Mouse (Mus musculus) testis, postnatal 10 days (tissue): ENCODE measurements around the gene Ndufb4.
A peak's percentile ranks its signal among the peaks of the same experiment; 100 is the strongest.
"Not testable (repeated sequence)": the region's sequence is repeated elsewhere in the genome, so short reads cannot be mapped to it uniquely, and the experiment has no call there.

ENCODE experiments used
- DNase-seq: peaks from one replicate; pipeline ENCODE4 v3.0.0; 2021; ENCODE audit warnings: low spot score

Ndufb4 gene

DNA sequence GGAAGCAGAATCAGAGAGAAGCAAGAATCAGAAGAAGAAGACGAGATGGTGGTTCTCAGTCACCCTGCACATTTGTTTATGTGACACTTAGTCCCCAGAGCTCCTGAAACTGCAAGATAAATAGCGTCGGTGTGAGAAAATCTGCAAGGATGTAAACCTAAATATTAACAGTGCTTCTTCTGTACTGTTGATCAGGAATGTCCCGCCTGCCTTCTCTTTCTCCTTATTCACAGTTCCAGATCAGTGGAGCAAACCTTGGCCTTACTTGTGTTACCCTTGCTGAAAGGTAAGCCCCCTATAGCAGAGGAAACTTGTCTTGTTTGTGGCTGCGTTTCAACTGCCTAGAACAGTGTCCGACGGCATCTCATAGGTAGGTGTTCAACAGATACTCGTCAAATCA is 23.3 kb upstream of the Ndufb4 start:
- no peak for DNase-seq

- DNase-seq, result no peak
Observed at GRCm38 (mm10) chr16:37676677-37677072, 22.4 kb upstream of the Ndufb4 start.

DNA sequence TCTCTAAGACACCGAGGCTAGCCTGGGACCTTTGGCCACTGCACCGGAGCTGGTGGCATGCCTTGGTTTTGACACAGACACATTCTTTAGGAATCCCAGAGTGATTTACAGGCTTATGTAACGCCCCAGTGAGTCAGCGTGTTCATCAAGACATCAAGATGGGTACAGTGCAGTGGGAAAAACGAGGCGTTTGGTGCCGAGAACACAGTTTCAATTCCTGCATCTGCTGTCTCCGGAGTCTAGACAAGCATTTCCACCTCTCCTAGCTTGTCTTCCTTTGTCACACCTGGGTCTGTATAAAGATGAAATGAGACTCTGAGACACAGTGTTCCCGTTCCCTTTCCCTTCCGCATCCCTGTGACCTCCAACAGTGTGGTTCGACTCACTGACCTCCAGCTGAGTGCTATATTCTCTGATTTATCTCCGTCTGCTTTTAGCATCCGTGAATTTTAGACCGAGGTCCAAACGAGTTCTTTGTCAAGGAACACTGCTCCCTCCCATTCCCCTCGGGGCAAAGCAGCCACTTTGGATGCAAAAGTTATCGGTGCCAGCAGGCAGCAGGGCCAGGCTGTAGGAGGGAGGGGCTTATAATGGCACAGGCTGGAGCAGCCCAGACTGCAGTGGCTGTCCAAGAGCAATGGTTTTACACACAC is 21.9 kb upstream of the Ndufb4 start:
- no peak for DNase-seq

GRCm38 (mm10) chr16:37675326-37675725 is 21.1 kb upstream of the Ndufb4 start:
- no peak for DNase-seq

DNA sequence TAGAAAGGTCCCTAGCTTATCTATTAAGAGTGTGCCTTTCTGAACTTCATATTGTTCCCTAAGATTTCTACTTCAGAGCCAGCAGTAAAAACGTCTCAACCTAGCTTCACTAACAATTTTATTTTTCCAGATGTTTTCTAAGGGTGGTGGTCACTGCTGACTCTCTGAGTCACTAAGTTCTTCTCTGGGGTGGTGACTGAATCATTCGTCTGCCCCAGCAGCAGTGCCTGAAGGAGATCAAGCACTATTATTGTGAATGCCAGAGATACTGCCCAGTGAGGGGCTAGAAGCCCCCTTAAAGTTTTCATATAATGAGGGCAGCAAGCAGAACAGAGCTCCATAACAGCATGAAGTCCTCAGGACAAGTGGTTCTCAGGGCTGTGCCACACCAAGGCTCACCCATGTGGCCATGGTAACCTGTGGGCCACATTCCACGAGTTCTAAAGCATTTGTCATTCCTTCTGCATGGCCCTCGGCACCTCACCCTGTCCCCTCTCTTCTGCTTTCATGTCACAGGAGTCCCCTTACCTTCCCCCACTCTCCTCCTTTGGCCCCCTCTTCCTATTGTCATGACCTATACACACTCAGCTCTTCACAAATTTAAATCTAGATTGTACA is 16.5 kb upstream of the Ndufb4 start:
- no peak for DNase-seq

DNA sequence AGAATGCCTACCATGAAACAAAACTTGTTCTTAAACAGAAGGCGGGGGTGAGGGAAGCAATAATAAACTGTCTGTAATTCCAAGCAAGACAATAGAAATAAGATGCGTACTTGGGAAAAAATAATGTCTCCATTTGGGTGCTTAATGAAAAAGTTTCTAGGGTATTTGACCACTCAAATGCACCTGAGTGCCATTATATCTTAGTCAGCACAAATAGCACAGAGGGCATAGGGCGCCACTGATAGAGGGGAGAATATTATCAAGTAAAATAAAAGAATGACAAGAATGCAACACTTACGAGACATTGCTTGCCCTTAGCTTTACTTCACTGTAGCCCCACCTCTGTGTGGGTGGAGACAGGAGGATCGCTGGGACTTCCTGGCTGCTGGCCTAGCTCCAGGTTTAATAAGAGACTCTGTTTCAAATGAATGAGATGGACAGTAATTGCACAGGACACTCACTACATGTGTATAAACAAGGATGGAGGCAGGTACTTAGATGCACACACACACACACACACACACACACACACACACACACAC is 11.2 kb upstream of the Ndufb4 start:
- DNase-seq, result no peak

DNA sequence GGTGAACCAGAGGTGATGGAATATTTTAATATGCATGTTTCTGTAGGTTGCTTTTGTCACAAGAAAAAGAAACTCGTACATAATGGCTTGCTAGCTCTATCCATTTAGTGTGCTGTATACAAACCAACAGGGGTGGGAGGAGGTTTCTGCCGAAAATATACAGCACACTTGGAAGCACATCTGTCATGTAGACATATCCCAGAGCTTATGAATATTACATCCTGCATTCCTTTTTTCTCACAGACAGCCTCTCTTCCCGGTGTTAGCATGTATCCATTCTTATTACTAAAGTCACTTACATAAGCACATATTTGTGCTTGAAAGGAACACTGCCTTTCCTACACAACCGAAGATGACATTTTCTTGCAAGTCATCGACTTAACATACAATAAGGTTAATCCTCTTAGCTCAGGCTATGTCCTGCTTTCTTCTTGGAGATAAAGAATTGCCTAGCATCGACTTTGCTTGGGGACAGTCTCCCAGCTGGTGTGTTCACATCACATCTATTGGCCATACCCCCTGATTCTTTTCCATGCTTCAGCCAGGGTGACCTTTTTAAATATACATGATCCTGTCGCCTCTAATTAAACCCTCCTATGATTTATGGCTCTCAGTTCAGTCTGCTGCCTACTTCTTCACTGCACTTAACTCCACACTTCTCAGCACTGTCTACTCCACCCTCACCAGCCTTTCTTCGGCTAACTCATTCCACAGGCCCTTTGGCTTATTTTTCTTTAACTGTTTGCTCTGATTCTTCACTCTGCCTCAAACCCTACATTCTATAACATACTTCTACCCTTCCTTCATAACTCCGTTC is 9.6 kb upstream of the Ndufb4 start:
- peak; percentile 8 for DNase-seq

DNA sequence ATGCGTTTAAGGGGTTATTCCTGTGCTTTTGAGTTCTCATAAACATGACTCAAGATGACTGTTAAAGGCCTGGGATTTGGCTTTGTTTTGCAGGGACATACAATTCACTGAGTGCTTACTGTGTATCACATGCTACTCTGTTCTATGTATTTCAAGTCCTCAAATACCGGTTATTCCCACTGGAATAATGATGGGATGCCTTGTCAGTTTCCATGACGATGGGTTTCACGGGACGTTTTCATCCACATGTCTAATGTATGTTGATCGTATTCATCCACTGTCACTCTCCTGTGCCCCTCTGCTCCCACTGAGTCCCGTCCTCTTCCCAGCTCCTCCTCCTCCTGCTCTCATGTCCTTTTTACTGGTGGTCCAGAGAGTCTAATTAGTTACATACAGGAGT is 2.5 kb upstream of the Ndufb4 start:
- DNase-seq, result no peak

DNA sequence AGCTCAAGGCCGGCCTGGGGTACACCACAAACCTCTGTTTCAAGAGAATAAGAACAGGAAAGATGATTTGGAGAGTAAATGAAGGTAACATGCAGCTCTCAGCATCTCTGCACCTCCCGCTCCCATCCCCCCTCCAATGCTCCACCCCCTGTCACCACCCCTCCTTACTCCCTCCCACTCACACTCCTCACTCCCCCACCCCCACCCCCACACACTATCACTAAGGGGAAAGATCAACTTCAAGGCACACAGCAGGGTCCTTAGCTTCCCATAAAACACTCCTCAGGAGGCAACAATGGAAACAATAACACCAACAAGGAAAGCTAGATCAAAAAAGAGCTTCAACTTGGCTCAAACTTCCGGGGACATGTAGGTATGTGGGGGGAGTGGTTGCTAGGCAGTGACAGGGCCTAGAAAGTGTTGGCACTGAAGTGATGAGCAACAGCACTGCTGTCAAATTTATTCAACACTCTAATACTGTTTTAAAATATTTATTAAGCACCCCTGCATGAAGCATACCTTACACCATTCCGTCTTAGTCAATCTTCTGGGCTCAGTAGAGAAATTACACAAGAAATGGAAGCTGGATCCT is 1.6 kb upstream of the Ndufb4 start:
- DNase-seq, result no peak

DNA sequence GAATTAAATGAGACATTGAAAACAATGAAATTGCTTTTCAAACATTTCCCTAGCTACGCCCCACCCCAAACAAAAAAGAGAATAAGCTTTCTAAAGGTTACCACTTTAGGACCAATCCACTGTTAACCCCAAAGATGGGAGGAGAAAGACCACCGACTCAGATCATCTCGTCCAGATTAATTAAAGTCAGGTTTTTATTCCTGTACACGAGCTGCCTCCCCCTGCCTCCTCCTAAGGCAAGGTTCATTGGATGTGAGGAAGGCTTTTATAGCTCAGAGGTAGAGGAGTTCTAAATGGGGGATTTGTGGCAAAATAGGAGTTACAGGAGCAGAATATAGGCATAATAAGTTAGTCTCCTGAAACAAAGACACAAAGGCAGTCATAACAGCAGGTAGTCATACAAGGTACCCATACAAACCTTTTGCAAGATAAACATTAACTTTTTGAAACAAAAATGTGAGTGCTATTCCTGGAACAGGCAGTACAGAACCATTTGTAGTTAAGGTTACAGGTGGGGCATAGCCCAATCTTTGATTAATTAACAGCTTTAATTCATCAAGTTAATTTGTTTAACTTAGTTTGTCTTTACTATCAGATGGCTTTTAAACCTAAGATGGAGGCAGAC is 690 bp upstream of the Ndufb4 start:
- DNase-seq, result no peak

DNA sequence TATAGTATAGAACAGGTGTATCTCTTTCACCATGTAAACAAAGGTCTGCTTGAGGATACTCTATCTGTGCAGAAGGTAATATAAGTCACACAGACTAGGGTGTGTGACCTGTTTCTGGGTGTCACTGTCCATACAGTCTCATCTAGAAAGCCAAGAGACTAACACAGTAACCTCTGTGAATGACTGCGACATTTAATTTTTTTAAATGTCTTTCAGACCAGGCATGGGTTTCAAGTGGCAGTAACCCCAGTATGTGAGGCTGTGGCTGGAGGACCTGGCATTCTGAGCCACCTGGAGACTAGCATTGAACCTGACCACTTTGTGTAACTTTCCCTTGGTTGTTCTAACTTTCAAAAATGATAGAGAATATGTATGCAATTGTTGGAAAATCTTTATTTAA is 1.2 kb downstream of the Ndufb4 start:
- no peak for DNase-seq

- DNase-seq, result no peak
Observed at GRCm38 (mm10) chr16:37652654-37653053, 1.6 kb downstream of the Ndufb4 start.

- DNase-seq, result no peak
Observed at GRCm38 (mm10) chr16:37651467-37651866, 2.8 kb downstream of the Ndufb4 start.

GRCm38 (mm10) chr16:37649068-37649467 is 5.2 kb downstream of the Ndufb4 start:
- no peak for DNase-seq

DNA sequence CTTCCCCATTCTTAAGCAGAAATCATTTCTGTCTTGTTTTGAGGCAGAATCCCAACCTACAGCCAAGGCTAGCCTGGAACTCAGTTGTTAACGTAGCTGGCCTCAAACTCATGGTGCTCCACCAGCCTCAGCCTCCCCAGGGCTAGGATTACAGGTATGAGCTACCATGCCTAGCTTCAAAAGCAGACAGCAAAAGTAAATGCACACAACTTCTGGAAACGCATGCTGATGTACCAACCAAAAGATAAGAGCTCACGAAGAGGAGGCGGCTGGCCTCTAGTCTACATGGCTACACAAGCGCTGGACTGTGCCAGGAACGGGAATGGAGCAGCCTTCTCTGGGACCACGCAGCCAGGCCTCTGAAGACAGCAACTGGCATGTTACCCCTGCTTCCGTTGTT is 6.3 kb downstream of the Ndufb4 start:
- DNase-seq, result no peak

- DNase-seq, result no peak
Observed at GRCm38 (mm10) chr16:37647067-37647466, 7.2 kb downstream of the Ndufb4 start.

GRCm38 (mm10) chr16:37645799-37646198 is 8.5 kb downstream of the Ndufb4 start:
- DNase-seq, result no peak

DNA sequence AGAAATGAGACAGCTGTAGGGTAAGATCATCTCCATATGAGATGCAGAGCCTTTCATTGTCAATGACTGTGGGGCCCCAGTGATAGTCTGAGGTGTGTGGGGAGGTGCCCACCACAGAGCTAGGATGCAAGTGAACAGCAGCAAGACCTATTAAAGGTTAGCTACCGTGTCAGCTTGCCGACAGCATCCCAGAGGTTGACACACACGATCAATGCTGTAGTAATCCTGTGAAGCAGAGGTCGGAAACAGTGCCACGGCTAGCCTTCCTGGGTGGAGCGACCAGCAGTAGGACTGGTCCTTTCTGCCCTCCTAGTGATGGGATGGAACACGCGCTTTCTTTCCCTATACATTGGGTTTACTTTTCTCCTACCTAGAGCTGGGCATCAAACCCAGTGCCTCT is 9.0 kb downstream of the Ndufb4 start:
- no peak for DNase-seq

DNA sequence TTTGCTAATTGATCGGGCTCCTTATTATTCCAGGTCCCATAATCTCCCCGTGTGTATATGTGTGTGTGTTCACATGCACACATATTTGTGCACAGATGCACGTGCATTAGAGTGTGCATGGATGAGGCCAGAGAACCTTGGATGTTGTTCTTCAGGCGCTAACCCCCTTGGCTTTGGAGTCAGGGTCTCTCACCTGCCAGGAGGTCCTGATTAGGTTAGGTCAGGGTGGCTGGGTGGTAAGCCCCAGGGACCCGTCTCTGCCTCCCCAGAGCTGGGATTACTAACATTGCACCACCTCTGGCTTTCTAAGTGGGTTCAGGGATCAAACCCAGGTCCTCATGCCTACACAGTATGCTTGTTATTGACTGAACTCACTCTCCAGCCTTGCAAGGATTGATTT is 9.8 kb downstream of the Ndufb4 start:
- no peak for DNase-seq

DNA sequence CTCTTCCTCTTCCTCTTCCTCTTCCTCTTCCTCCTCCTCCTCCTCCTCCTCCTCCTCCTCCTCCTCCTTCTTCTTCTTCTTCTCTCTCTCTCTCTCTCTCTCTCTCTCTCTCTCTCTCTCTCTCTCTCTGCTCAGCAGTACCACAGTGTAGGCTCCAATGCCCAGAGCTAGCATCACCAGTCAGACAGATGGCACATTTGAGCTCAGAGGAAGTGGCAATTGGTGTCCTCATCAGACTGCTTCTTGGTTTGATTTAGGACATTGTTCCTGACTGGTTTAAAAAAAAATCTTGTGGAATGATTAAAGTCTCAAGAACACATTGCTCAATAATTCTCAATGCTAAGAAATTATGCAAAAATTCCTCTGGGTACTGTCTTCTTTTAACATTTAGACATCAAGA is 13.7 kb downstream of the Ndufb4 start:
- DNase-seq, result not testable (repeated sequence)

- no peak for DNase-seq
Observed at GRCm38 (mm10) chr16:37637802-37638201, 16.5 kb downstream of the Ndufb4 start.

- DNase-seq, result no peak
Observed at GRCm38 (mm10) chr16:37636107-37636506, 18.1 kb downstream of the Ndufb4 start.
